Mouse (Mus musculus): ENCODE data around the gene 2610528J11Rik. TPM values are rescaled to one million over a fixed set of nuclear protein-coding genes. Genes with fewer than 3 reads are reported as not detected.
A peak's percentile ranks its signal among the peaks of the same experiment; 100 is the strongest.

Gene 2610528J11Rik
- polyA plus RNA-seq, 2 experiments: 4.8 to 6.4 TPM

DNA sequence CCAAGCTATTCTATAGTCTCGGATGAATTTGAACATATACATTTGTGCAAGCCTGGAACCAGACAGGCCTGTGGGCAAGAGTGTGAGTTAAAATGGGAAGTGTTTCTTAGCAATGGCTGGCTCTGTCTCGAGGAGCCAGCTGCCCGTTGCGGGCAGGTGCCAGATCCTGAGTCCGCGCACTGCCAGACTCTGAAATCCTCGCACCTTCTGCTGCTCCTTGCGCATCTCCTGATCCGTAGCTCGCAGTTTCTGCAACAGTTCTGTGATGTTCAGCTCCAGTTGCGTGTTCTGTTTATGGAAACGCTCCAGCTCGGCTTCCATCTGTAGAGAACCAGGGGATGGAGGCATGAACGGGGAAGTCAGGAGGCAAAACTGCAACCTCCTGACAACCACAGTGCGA lies 44.6 kb downstream of the 2610528J11Rik start:
- TF ChIP-seq EP300 (IDR thresholded peaks at IDR 0.05; ENCODE audit: low read depth): no peak
- TF ChIP-seq CTCF (IDR thresholded peaks at IDR 0.05; ENCODE audit: low read depth): no peak
- Histone ChIP-seq H3K27ac (no peak overlapping the region), H3K36me3 (replicated peaks; ENCODE audit: control insufficient read depth, insufficient read depth, low read depth) (no peaks in the 10 kb centered on the region), H3K4me1 (replicated peaks; ENCODE audit: control insufficient read depth in 2 of 2, insufficient read depth in 2 of 2, low read length in 1 of 2) (peaks cover 8 to 40% of the 10 kb centered on the region in 2 experiments), H3K4me2 (ENCODE audit: low read depth) (no peak overlapping the region), H3K27me3 (ENCODE audit: control insufficient read depth, insufficient read depth, low read length) (no peaks in the 10 kb centered on the region; the same call in 1 of the 2 replicates), H3K9me3 (ENCODE audit: control insufficient read depth, low read length) (no peaks in the 10 kb centered on the region), H3K4me3 (ENCODE audit: insufficient read depth in 1 of 2, low read depth in 2 of 2, low read length in 2 of 2) (no peak overlapping the region), H3K9ac (replicated peaks) (no peak overlapping the region)
- DNase-seq (ENCODE audit: low read depth in 3 of 3, low spot score in 3 of 3) (no peak), ATAC-seq (ENCODE audit: insufficient read depth) (no peak)
- WGBS (ENCODE audit: insufficient replicate concordance): 60% methylated on average over 15 of the region's 15 CpGs

- H3K27ac ChIP-seq: no peak overlapping the region
- ATAC-seq (ENCODE audit: insufficient read depth) (no peak), DNase-seq (ENCODE audit: low read depth in 3 of 3, low spot score in 3 of 3) (peak; percentile 49 to 60 (median 55))
- H3K4me1 ChIP-seq (replicated peaks; ENCODE audit: control insufficient read depth in 2 of 2, insufficient read depth in 2 of 2, low read length in 1 of 2): no peaks in the 10 kb centered on the region
- H3K36me3 ChIP-seq (replicated peaks; ENCODE audit: control insufficient read depth, insufficient read depth, low read depth): no peaks in the 10 kb centered on the region
- no peaks in the 10 kb centered on the region for H3K9me3 ChIP-seq (ENCODE audit: control insufficient read depth, low read length)
- no peak overlapping the region for H3K4me3 ChIP-seq (ENCODE audit: insufficient read depth in 1 of 2, low read depth in 2 of 2, low read length in 2 of 2)
- H3K27me3 ChIP-seq (ENCODE audit: control insufficient read depth, insufficient read depth, low read length): no peaks in the 10 kb centered on the region; the same call in 1 of the 2 replicates
- H3K9ac ChIP-seq (replicated peaks): no peak overlapping the region
- TF ChIP-seq EP300 (IDR thresholded peaks at IDR 0.05; ENCODE audit: low read depth) (no peak), CTCF (IDR thresholded peaks at IDR 0.05; ENCODE audit: low read depth) (peak; percentile 94)
- no peak overlapping the region for H3K4me2 ChIP-seq (ENCODE audit: low read depth)
- 6% methylated on average over 6 of the region's 6 CpGs for WGBS (ENCODE audit: insufficient replicate concordance)
Observed at GRCm38 (mm10) chr4:118576097-118576496, 49.3 kb downstream of the 2610528J11Rik start.

GRCm38 (mm10) chr4:118579313-118579712 lies 52.5 kb downstream of the 2610528J11Rik start:
- Histone ChIP-seq H3K9ac (replicated peaks) (no peak overlapping the region), H3K4me1 (replicated peaks; ENCODE audit: control insufficient read depth in 2 of 2, insufficient read depth in 2 of 2, low read length in 1 of 2) (no peaks in the 10 kb centered on the region), H3K9me3 (ENCODE audit: control insufficient read depth, low read length) (no peaks in the 10 kb centered on the region), H3K4me2 (ENCODE audit: low read depth) (no peak overlapping the region), H3K27me3 (ENCODE audit: control insufficient read depth, insufficient read depth, low read length) (no peaks in the 10 kb centered on the region), H3K36me3 (replicated peaks; ENCODE audit: control insufficient read depth, insufficient read depth, low read depth) (no peaks in the 10 kb centered on the region), H3K27ac (no peak overlapping the region), H3K4me3 (ENCODE audit: insufficient read depth in 1 of 2, low read depth in 2 of 2, low read length in 2 of 2) (no peak overlapping the region)
- ATAC-seq (ENCODE audit: insufficient read depth) (no peak), DNase-seq (ENCODE audit: low read depth in 3 of 3, low spot score in 3 of 3) (no peak)
- WGBS (ENCODE audit: insufficient replicate concordance): 46% methylated on average over 13 of the region's 13 CpGs
- TF ChIP-seq CTCF (IDR thresholded peaks at IDR 0.05; ENCODE audit: low read depth) (peak; percentile 76), EP300 (IDR thresholded peaks at IDR 0.05; ENCODE audit: low read depth) (no peak)

Other genes with a start within 250 kb of the 2610528J11Rik start
- gene Ptprf, start 235.6 kb upstream of the 2610528J11Rik start, polyA plus RNA-seq (2012; rRNA removed): 7.4 and 8.4 TPM in 2 replicates
- gene Ptprf, start 235.6 kb upstream of the 2610528J11Rik start, polyA plus RNA-seq (2014; fragmentation: Nextera tagmentation; extraction: Ambion mirVana): 5.6 and 7.3 TPM in 2 replicates
- gene Szt2, start 117.7 kb upstream of the 2610528J11Rik start, polyA plus RNA-seq (2012; rRNA removed): 5.8 and 5.9 TPM in 2 replicates
- gene Szt2, start 117.7 kb upstream of the 2610528J11Rik start, polyA plus RNA-seq (2014; fragmentation: Nextera tagmentation; extraction: Ambion mirVana): 2.2 and 2.6 TPM in 2 replicates
- 33.5 and 50.2 TPM in 2 replicates for gene Med8, start 117.7 kb upstream of the 2610528J11Rik start, polyA plus RNA-seq (2012; rRNA removed)
- gene Med8, start 117.7 kb upstream of the 2610528J11Rik start, polyA plus RNA-seq (2014; fragmentation: Nextera tagmentation; extraction: Ambion mirVana): 69.1 and 73.8 TPM in 2 replicates
- gene Elovl1, start 98.9 kb upstream of the 2610528J11Rik start, polyA plus RNA-seq (2012; rRNA removed): 88.1 and 113 TPM in 2 replicates
- gene Elovl1, start 98.9 kb upstream of the 2610528J11Rik start, polyA plus RNA-seq (2014; fragmentation: Nextera tagmentation; extraction: Ambion mirVana): 87.1 and 88.0 TPM in 2 replicates
- gene Cdc20, start 89.6 kb upstream of the 2610528J11Rik start, polyA plus RNA-seq (2012; rRNA removed): 99.0 and 109 TPM in 2 replicates
- 147 and 167 TPM in 2 replicates for gene Cdc20, start 89.6 kb upstream of the 2610528J11Rik start, polyA plus RNA-seq (2014; fragmentation: Nextera tagmentation; extraction: Ambion mirVana)
- gene Mpl, start 69.5 kb upstream of the 2610528J11Rik start, polyA plus RNA-seq (2012; rRNA removed): 5.6 and 5.7 TPM in 2 replicates
- gene Mpl, start 69.5 kb upstream of the 2610528J11Rik start, polyA plus RNA-seq (2014; fragmentation: Nextera tagmentation; extraction: Ambion mirVana): 6.3 and 9.0 TPM in 2 replicates
- 5.0 and 5.3 TPM in 2 replicates for gene Tie1, start 36.9 kb upstream of the 2610528J11Rik start, polyA plus RNA-seq (2012; rRNA removed)
- gene Tie1, start 36.9 kb upstream of the 2610528J11Rik start, polyA plus RNA-seq (2014; fragmentation: Nextera tagmentation; extraction: Ambion mirVana): 3.5 and 3.9 TPM in 2 replicates
- gene Tmem125, start 17.0 kb downstream of the 2610528J11Rik start, polyA plus RNA-seq (2012; rRNA removed): 1.2 and 1.3 TPM in 2 replicates
- gene Tmem125, start 17.0 kb downstream of the 2610528J11Rik start, polyA plus RNA-seq (2014; fragmentation: Nextera tagmentation; extraction: Ambion mirVana): 1.0 and 1.5 TPM in 2 replicates
- gene Cfap57, start 93.8 kb downstream of the 2610528J11Rik start, polyA plus RNA-seq (2012; rRNA removed): 0.12 and 0.54 TPM in 2 replicates
- gene Cfap57, start 93.8 kb downstream of the 2610528J11Rik start, polyA plus RNA-seq (2014; fragmentation: Nextera tagmentation; extraction: Ambion mirVana): 0.94 and 1.3 TPM in 2 replicates
- 27.7 and 60.2 TPM in 2 replicates for gene Ebna1bp2, start 93.8 kb downstream of the 2610528J11Rik start, polyA plus RNA-seq (2012; rRNA removed)
- 92.2 and 95.0 TPM in 2 replicates for gene Ebna1bp2, start 93.8 kb downstream of the 2610528J11Rik start, polyA plus RNA-seq (2014; fragmentation: Nextera tagmentation; extraction: Ambion mirVana)
- not detected in 2 replicates for gene Olfr62, start 132.0 kb downstream of the 2610528J11Rik start, polyA plus RNA-seq (2012; rRNA removed)
- gene Olfr62, start 132.0 kb downstream of the 2610528J11Rik start, polyA plus RNA-seq (2014; fragmentation: Nextera tagmentation; extraction: Ambion mirVana): not detected in 2 replicates
- gene Olfr1342, start 165.8 kb downstream of the 2610528J11Rik start, polyA plus RNA-seq (2012; rRNA removed): not detected in 2 replicates
- not detected in 2 replicates for gene Olfr1342, start 165.8 kb downstream of the 2610528J11Rik start, polyA plus RNA-seq (2014; fragmentation: Nextera tagmentation; extraction: Ambion mirVana)
- not detected in 2 replicates for gene Olfr1341, start 176.5 kb downstream of the 2610528J11Rik start, polyA plus RNA-seq (2012; rRNA removed)
- gene Olfr1341, start 176.5 kb downstream of the 2610528J11Rik start, polyA plus RNA-seq (2014; fragmentation: Nextera tagmentation; extraction: Ambion mirVana): not detected in 2 replicates
- not detected in 2 replicates for gene Olfr1340, start 193.1 kb downstream of the 2610528J11Rik start, polyA plus RNA-seq (2012; rRNA removed)
- gene Olfr1340, start 193.1 kb downstream of the 2610528J11Rik start, polyA plus RNA-seq (2014; fragmentation: Nextera tagmentation; extraction: Ambion mirVana): not detected in 2 replicates
- not detected in 2 replicates for gene Olfr1339, start 205.2 kb downstream of the 2610528J11Rik start, polyA plus RNA-seq (2012; rRNA removed)
- gene Olfr1339, start 205.2 kb downstream of the 2610528J11Rik start, polyA plus RNA-seq (2014; fragmentation: Nextera tagmentation; extraction: Ambion mirVana): not detected in 2 replicates
- not detected in 2 replicates for gene Olfr1338, start 231.7 kb downstream of the 2610528J11Rik start, polyA plus RNA-seq (2012; rRNA removed)
- gene Olfr1338, start 231.7 kb downstream of the 2610528J11Rik start, polyA plus RNA-seq (2014; fragmentation: Nextera tagmentation; extraction: Ambion mirVana): not detected in 2 replicates